In genomic region chr10:51453616-51454298, GRCm38 (mm10) we compare ENCODE assay signal across 12 mouse cellular contexts. TPM values are rescaled to one million over a fixed set of nuclear protein-coding genes. Genes with fewer than 3 reads are reported as not detected.
A peak's percentile ranks its signal among the peaks of the same experiment; 100 is the strongest.
DNase-seq lines count a peak whose midpoint lies in the region; ATAC-seq and TF ChIP-seq lines count a peak whose summit lies in the region.
"Had no signal": no experiment of that assay in that cellular context is flagged by ENCODE, and none has a peak within 500 bp of the region (broad histone marks: within the 10 kb centered on the region; RNA-seq: fewer than 3 reads in every experiment).

No protein-coding gene starts in this region.

- no peak for DNase-seq in heart, adult 2 months
- DNase-seq in heart, postnatal 4 days = no peak
- DNase-seq in lung, postnatal 0 days (ENCODE audit: low spot score) = peak; percentile 41
- DNase-seq in lung, adult 2 months = no peak
- peak; percentile 2 for DNase-seq in naive thymus-derived CD4-positive, alpha-beta T cell, adult 2 months (ENCODE audit: low read depth)
- no peak for DNase-seq in midbrain, embryonic 10.5 days (ENCODE audit: low spot score)
- DNase-seq in yolk sac, embryonic 10.5 days (ENCODE audit: low spot score) = no peak
- DNase-seq: gastrocnemius, adult 2 months had no signal

- no peaks in the 10 kb centered on the region for H3K4me1 ChIP-seq in heart, adult 2 months (ENCODE audit: control insufficient read depth, insufficient read depth, low read length)
- no peaks in the 10 kb centered on the region for H3K4me1 ChIP-seq in lung, postnatal 0 days (ENCODE audit: insufficient read depth, low read depth, low read length)
- no peaks in the 10 kb centered on the region for H3K4me1 ChIP-seq in lung, adult 2 months (ENCODE audit: control insufficient read depth, insufficient read depth, low read length)
- no peaks in the 10 kb centered on the region for H3K4me1 ChIP-seq in midbrain, embryonic 10.5 days

- no peaks in the 10 kb centered on the region for H3K79me2 ChIP-seq in heart, adult 2 months (replicated peaks; ENCODE audit: control insufficient read depth, insufficient read depth, low read length)

- no peaks in the 10 kb centered on the region for H3K36me3 ChIP-seq in heart, adult 2 months (ENCODE audit: control insufficient read depth, insufficient read depth, low read length)
- no peaks in the 10 kb centered on the region for H3K36me3 ChIP-seq in lung, postnatal 0 days (ENCODE audit: insufficient read depth, low read length)
- no peaks in the 10 kb centered on the region for H3K36me3 ChIP-seq in midbrain, embryonic 10.5 days

- intact Hi-C loops in heart, adult 2 months (cut with DNase I) = no loop called here

- H3K4me2 ChIP-seq in lung, postnatal 0 days (replicated peaks; ENCODE audit: low read depth, low read length) = no peak overlapping the region

- no peak overlapping the region for H3K9ac ChIP-seq in heart, adult 2 months (ENCODE audit: low read depth, low read length)
- H3K9ac ChIP-seq in lung, postnatal 0 days (replicated peaks; ENCODE audit: low read depth) = no peak overlapping the region

- 0 out of 2 replicates have a peak, but pooled peaks have one; percentile 17 for ATAC-seq in lung, postnatal 0 days
- peak; percentile 72 for ATAC-seq in granulocyte monocyte progenitor cell, adult 5-6 weeks (replicated peaks; ENCODE audit: poor library complexity, severe bottlenecking)

- H3K4me3 ChIP-seq in heart, adult 2 months = no peak overlapping the region
- H3K4me3 ChIP-seq in lung, postnatal 0 days (ENCODE audit: low read depth, low read length) = no peak overlapping the region
- no peak overlapping the region for H3K4me3 ChIP-seq in lung, adult 2 months (replicated peaks; ENCODE audit: extremely low read depth, low read depth, low read length)
- no peak overlapping the region for H3K4me3 ChIP-seq in midbrain, embryonic 10.5 days
- H3K4me3 ChIP-seq: gastrocnemius, adult 2 months had no signal

- TF ChIP-seq EP300 in heart, adult 2 months (IDR thresholded peaks at IDR 0.05; ENCODE audit: insufficient read depth, low read depth, low read length) = no peak
- no peak for TF ChIP-seq EP300 in lung, postnatal 0 days (IDR thresholded peaks at IDR 0.05)

- no peaks in the 10 kb centered on the region for H3K9me3 ChIP-seq in lung, postnatal 0 days (ENCODE audit: low read length)
- no peaks in the 10 kb centered on the region for H3K9me3 ChIP-seq in midbrain, embryonic 10.5 days (replicated peaks)

- peak overlapping the region; percentile 28 for H3K27ac ChIP-seq in heart, adult 2 months
- H3K27ac ChIP-seq in lung, postnatal 0 days (ENCODE audit: low read length) = no peak overlapping the region
- H3K27ac ChIP-seq in midbrain, embryonic 10.5 days (replicated peaks) = no peak overlapping the region
- H3K27ac ChIP-seq: gastrocnemius, adult 2 months had no signal

- WGBS in heart, adult 2 months = 68% methylated on average over 1 of the region's 1 CpGs
- WGBS in lung, postnatal 0 days = 64% methylated on average over 1 of the region's 1 CpGs
- WGBS in lung, adult 2 months = 68% methylated on average over 1 of the region's 1 CpGs
- 87% methylated on average over 1 of the region's 1 CpGs for WGBS in midbrain, embryonic 10.5 days

- H3K27me3 ChIP-seq in heart, adult 2 months (ENCODE audit: control insufficient read depth, insufficient read depth, low read length) = no peaks in the 10 kb centered on the region
- no peaks in the 10 kb centered on the region for H3K27me3 ChIP-seq in lung, postnatal 0 days (replicated peaks; ENCODE audit: insufficient read depth, low read length)
- no peaks in the 10 kb centered on the region for H3K27me3 ChIP-seq in midbrain, embryonic 10.5 days (ENCODE audit: low read depth, poor library complexity, severe bottlenecking)

- TF ChIP-seq POLR2A in heart, adult 2 months (IDR thresholded peaks at IDR 0.05; ENCODE audit: insufficient read depth, low read depth, low read length) = no peak
- TF ChIP-seq POLR2A in lung, adult 2 months (IDR thresholded peaks at IDR 0.05; ENCODE audit: borderline replicate concordance, extremely low read depth, low read depth, low read length) = no peak

- no peak for TF ChIP-seq CTCF in heart, adult 2 months (IDR thresholded peaks at IDR 0.05)
- TF ChIP-seq CTCF in lung, postnatal 0 days (IDR thresholded peaks at IDR 0.05) = no peak
- no peak for TF ChIP-seq CTCF in lung, adult 2 months (IDR thresholded peaks at IDR 0.05; ENCODE audit: insufficient read depth, low read length)

RNA-seq across cellular contexts. Expression of gene Gm49339, which starts 26.7 kb away (rescaled TPM):
- 1 to 10 TPM in 1 of 2 experiments, under 1 TPM in 1; 0.26 to 1.0 TPM for total RNA-seq in heart, adult 2 months (2021)
- 2.4 and 4.9 TPM in 2 replicates for polyA plus RNA-seq in heart, adult 2 months (2012; rRNA removed)
- total RNA-seq in heart, postnatal 4 days (2021) = under 1 TPM in 1 of 2 experiments, not detected in 1; 0.77 TPM
- polyA plus RNA-seq in lung, postnatal 0 days (2015; fragmentation: Nextera tagmentation; extraction: Ambion mirVana) = 7.3 and 7.6 TPM in 2 replicates
- 9.4 and 14.5 TPM in 2 replicates for polyA plus RNA-seq in lung, adult 2 months (2012; rRNA removed)
- total RNA-seq in granulocyte monocyte progenitor cell, adult 5-6 weeks (2014; fragmentation: Nextera tagmentation) = not detected in 2 replicates
- 4.5 TPM in 1 of 2 replicates, not detected in the other for total RNA-seq in granulocyte monocyte progenitor cell, adult 5-6 weeks (2017)
- not detected in 2 replicates for polyA plus RNA-seq in midbrain, embryonic 10.5 days (2016; fragmentation: Nextera tagmentation; extraction: Ambion mirVana)
- total RNA-seq: gastrocnemius, adult 2 months; left cerebral cortex, postnatal 14 days had no signal
- polyA plus RNA-seq: C2C12; neural tube, embryonic 14.5 days had no signal

RNA-seq across cellular contexts. Expression of gene Lilr4b, which starts 26.7 kb away (rescaled TPM):
- 1 to 10 TPM; 2.0 TPM for total RNA-seq in heart, adult 2 months (2021)
- polyA plus RNA-seq in heart, adult 2 months (2012; rRNA removed) = 4.6 and 4.8 TPM in 2 replicates
- total RNA-seq in heart, postnatal 4 days (2021) = 1 to 10 TPM; 1.4 TPM
- polyA plus RNA-seq in lung, postnatal 0 days (2015; fragmentation: Nextera tagmentation; extraction: Ambion mirVana) = 11.4 and 13.1 TPM in 2 replicates
- 5.0 and 9.7 TPM in 2 replicates for polyA plus RNA-seq in lung, adult 2 months (2012; rRNA removed)
- 0.17 and 6.7 TPM in 2 replicates for total RNA-seq in granulocyte monocyte progenitor cell, adult 5-6 weeks (2014; fragmentation: Nextera tagmentation)
- 15.0 and 20.1 TPM in 2 replicates for total RNA-seq in granulocyte monocyte progenitor cell, adult 5-6 weeks (2017)
- polyA plus RNA-seq in midbrain, embryonic 10.5 days (2016; fragmentation: Nextera tagmentation; extraction: Ambion mirVana) = 0.34 TPM in 1 of 2 replicates, not detected in the other
- polyA plus RNA-seq: C2C12; neural tube, embryonic 14.5 days had no signal

RNA-seq across cellular contexts. Expression of gene Lilrb4a, which starts 37.0 kb away (rescaled TPM):
- 1 to 10 TPM; 1.8 to 2.8 TPM for total RNA-seq in heart, adult 2 months (2021)
- polyA plus RNA-seq in heart, adult 2 months (2012; rRNA removed) = 3.7 and 5.9 TPM in 2 replicates
- total RNA-seq in heart, postnatal 4 days (2021) = under 1 TPM; 0.74 to 0.95 TPM
- polyA plus RNA-seq in lung, postnatal 0 days (2015; fragmentation: Nextera tagmentation; extraction: Ambion mirVana) = 25.0 and 26.6 TPM in 2 replicates
- 5.2 and 9.0 TPM in 2 replicates for polyA plus RNA-seq in lung, adult 2 months (2012; rRNA removed)
- 5.7 and 10.6 TPM in 2 replicates for total RNA-seq in granulocyte monocyte progenitor cell, adult 5-6 weeks (2014; fragmentation: Nextera tagmentation)
- 27.1 and 38.8 TPM in 2 replicates for total RNA-seq in granulocyte monocyte progenitor cell, adult 5-6 weeks (2017)
- 0.44 and 0.77 TPM in 2 replicates for polyA plus RNA-seq in midbrain, embryonic 10.5 days (2016; fragmentation: Nextera tagmentation; extraction: Ambion mirVana)

Comparison
In these comparisons a context has a peak if more than half of its experiments do, and no peak if none do; other contexts are left out.
1. DNase-seq: peak in lung, postnatal 0 days (single experiment) and naive thymus-derived CD4-positive, alpha-beta T cell, adult 2 months (single experiment); none in heart, adult 2 months (0 of 2), heart, postnatal 4 days (single experiment), lung, adult 2 months (single experiment), midbrain, embryonic 10.5 days (single experiment) and yolk sac, embryonic 10.5 days (single experiment).